In the genomic region with DNA sequence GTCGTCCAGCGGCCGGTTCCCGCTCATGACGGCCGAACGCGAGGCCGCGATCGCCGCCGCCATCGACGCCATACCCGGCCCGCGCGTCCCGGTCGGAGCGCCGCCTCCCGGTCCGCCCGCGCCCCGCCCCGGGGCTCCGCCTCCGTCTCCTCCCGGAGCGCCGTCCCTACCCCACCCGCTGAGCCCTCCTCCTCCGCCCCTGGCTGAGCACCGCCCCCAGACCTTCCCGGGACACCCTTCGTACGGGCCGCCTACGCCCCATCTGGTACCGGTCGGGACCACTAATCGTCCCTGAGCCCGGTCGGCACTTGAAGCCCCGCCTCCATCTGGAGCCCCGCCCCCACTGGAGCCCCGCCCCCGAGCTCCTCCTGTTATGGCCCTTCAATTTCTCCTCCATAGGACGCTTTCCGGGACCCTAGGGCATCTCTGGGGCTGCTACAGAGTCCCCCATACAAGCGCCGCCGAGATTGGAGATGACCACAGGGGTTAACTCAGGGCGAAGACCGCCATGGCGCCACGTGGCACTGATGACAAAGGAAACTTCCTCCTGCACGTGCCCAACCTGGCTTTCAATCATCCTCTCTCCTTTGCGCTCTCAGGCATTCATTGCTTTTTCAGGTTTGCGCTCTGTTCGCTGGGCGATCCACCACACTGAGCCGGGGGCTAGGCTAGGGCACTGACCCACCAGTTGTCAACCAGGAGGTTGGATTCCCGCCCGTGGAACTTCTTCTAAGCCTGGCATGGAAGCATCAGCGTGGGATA, we compare ENCODE assay signal across 8 mouse cellular contexts. TPM values are rescaled to one million over a fixed set of nuclear protein-coding genes. Genes with fewer than 3 reads are reported as not detected.
DNase-seq lines count a peak whose midpoint lies in the region; ATAC-seq and TF ChIP-seq lines count a peak whose summit lies in the region.

A gene (minus strand): TSS at position 258 of the 762 bp plus-strand sequence.

- in situ Hi-C loops in CH12.LX (cut with MboI; ENCODE audit: low pct_ligation_motif_present, low pct_unique_long_range_greater_than_20kb, low sequenced_read_pairs): no loop called here

- 1% methylated on average over 69 of the region's 69 CpGs for WGBS in forebrain, embryonic 10.5 days
- WGBS in heart, embryonic 14.5 days: 2% methylated on average over 67 of the region's 69 CpGs
- WGBS in liver, embryonic 12.5 days (ENCODE audit: insufficient replicate concordance): 3% methylated on average over 69 of the region's 69 CpGs

- ATAC-seq in heart, embryonic 14.5 days (ENCODE audit: insufficient number of reproducible peaks, insufficient read depth, low FRiP score, low read depth): peak; percentile 91
- peak; percentile 84 for ATAC-seq in liver, embryonic 12.5 days

- H3K27ac ChIP-seq in CH12.LX (ENCODE audit: insufficient read depth, low read depth): no peak within 1 kb of the TSS
- peak within 1 kb of the TSS; percentile 90 for H3K27ac ChIP-seq in forebrain, embryonic 10.5 days
- peak within 1 kb of the TSS; percentile 72 to 96 for H3K27ac ChIP-seq in heart, embryonic 14.5 days (replicated peaks in 1 of 2; ENCODE audit: control insufficient read depth in 1 of 2, insufficient read depth in 1 of 2, low read depth in 2 of 2, low read length in 2 of 2)
- peak within 1 kb of the TSS; percentile 78 for H3K27ac ChIP-seq in liver, embryonic 12.5 days

- TF ChIP-seq CTCF in CH12.LX (conservative IDR thresholded peaks at IDR 0.05 in 1 of 2, IDR thresholded peaks at IDR 0.05 in 1 of 2; ENCODE audit: low read depth in 2 of 2, low read length in 2 of 2): no peak

- H3K9me3 ChIP-seq in CH12.LX (replicated peaks; ENCODE audit: low read length): no peaks in the 10 kb centered on the region
- H3K9me3 ChIP-seq in forebrain, embryonic 10.5 days: no peaks in the 10 kb centered on the region
- H3K9me3 ChIP-seq in heart, embryonic 14.5 days (ENCODE audit: control insufficient read depth, low read length): no peaks in the 10 kb centered on the region
- no peaks in the 10 kb centered on the region for H3K9me3 ChIP-seq in liver, embryonic 12.5 days (replicated peaks)

- peaks cover 0 to 3% of the 10 kb centered on the region in 2 experiments for H3K36me3 ChIP-seq in CH12.LX (replicated peaks in 1 of 2; ENCODE audit: control insufficient read depth in 1 of 2, insufficient read depth in 1 of 2, low read length in 1 of 2)
- H3K36me3 ChIP-seq in forebrain, embryonic 10.5 days (replicated peaks): peaks cover 5% of the 10 kb centered on the region; the same call in 1 of the 2 replicates
- H3K36me3 ChIP-seq in heart, embryonic 14.5 days (ENCODE audit: control insufficient read depth, insufficient read depth, low read length): peaks cover 5% of the 10 kb centered on the region; the same call in 1 of the 2 replicates
- no peaks in the 10 kb centered on the region for H3K36me3 ChIP-seq in liver, embryonic 12.5 days
- H3K36me3 ChIP-seq in splenic B cell, adult 2 months (ENCODE audit: control insufficient read depth, insufficient read depth, low read length, poor library complexity, severe bottlenecking): no peaks in the 10 kb centered on the region

- H3K4me1 ChIP-seq in CH12.LX (ENCODE audit: control insufficient read depth in 1 of 2, insufficient read depth in 2 of 2): peaks cover 6 to 16% of the 10 kb centered on the region in 2 experiments; a peak in 2 of 4 replicates
- H3K4me1 ChIP-seq in forebrain, embryonic 10.5 days: peaks cover 51% of the 10 kb centered on the region
- peaks cover 25 to 36% of the 10 kb centered on the region in 2 experiments for H3K4me1 ChIP-seq in heart, embryonic 14.5 days (ENCODE audit: control insufficient read depth in 2 of 2, insufficient read depth in 2 of 2, low read length in 2 of 2)
- peaks cover 48% of the 10 kb centered on the region for H3K4me1 ChIP-seq in liver, embryonic 12.5 days

- no peaks in the 10 kb centered on the region for H3K79me2 ChIP-seq in CH12.LX (replicated peaks; ENCODE audit: control insufficient read depth, extremely low read depth, insufficient read depth, poor library complexity, severe bottlenecking)

- dilution Hi-C loops in CH12.LX (cut with MboI; ENCODE audit: extremely low pct_ligation_motif_present, extremely low pct_unique_long_range_greater_than_20kb, low sequenced_read_pairs): no loop called here

- H3K27me3 ChIP-seq in CH12.LX (replicated peaks): peaks cover 2% of the 10 kb centered on the region
- no peaks in the 10 kb centered on the region for H3K27me3 ChIP-seq in forebrain, embryonic 10.5 days (ENCODE audit: poor library complexity, severe bottlenecking)
- H3K27me3 ChIP-seq in heart, embryonic 14.5 days (ENCODE audit: control insufficient read depth, insufficient read depth, low read length): no peaks in the 10 kb centered on the region
- no peaks in the 10 kb centered on the region for H3K27me3 ChIP-seq in liver, embryonic 12.5 days (replicated peaks)
- no peaks in the 10 kb centered on the region for H3K27me3 ChIP-seq in splenic B cell, adult 2 months (ENCODE audit: control insufficient read depth, insufficient read depth, low read length, poor library complexity, severe bottlenecking)

- peak; percentile 71 for DNase-seq in CH12.LX (ENCODE audit: extremely low read depth)
- peak; percentile 63 for DNase-seq in c-Kit-positive CD71-negative TER-119-negative erythroid progenitor cells, embryonic 14.5 days (ENCODE audit: low read depth)
- peak; percentile 91 for DNase-seq in forebrain, embryonic 10.5 days (ENCODE audit: extremely low spot score, low spot score)
- peak; percentile 93 for DNase-seq in kidney, postnatal 14 days
- peak; percentile 86 for DNase-seq in naive thymus-derived CD4-positive, alpha-beta T cell, adult 2 months (ENCODE audit: low read depth)
- DNase-seq in splenic B cell, adult 2 months (ENCODE audit: low read depth, low spot score): peak; percentile 84

- TF ChIP-seq RAD21 in CH12.LX (IDR thresholded peaks at IDR 0.05; ENCODE audit: low read depth, low read length): no peak

- H3K4me2 ChIP-seq in CH12.LX (ENCODE audit: insufficient read depth, low read depth, poor library complexity, severe bottlenecking): peak within 1 kb of the TSS; percentile 92
- H3K4me2 ChIP-seq in heart, embryonic 14.5 days (ENCODE audit: low read length): peak within 1 kb of the TSS; percentile 76
- H3K4me2 ChIP-seq in liver, embryonic 12.5 days: peak within 1 kb of the TSS; percentile 99

- TF ChIP-seq POLR2A in CH12.LX (IDR thresholded peaks at IDR 0.05; ENCODE audit: low read depth, low read length): peak; percentile 73

- H3K4me3 ChIP-seq in CH12.LX (replicated peaks in 1 of 3; ENCODE audit: low read depth in 2 of 3, low read length in 2 of 3, poor library complexity in 1 of 3): peak within 1 kb of the TSS; percentile 65 to 82 (median 73)
- peak within 1 kb of the TSS; percentile 92 for H3K4me3 ChIP-seq in forebrain, embryonic 10.5 days
- peak within 1 kb of the TSS; percentile 66 to 94 for H3K4me3 ChIP-seq in heart, embryonic 14.5 days (ENCODE audit: control insufficient read depth in 1 of 2, insufficient read depth in 1 of 2, low read depth in 1 of 2, low read length in 2 of 2)
- peak within 1 kb of the TSS; percentile 82 for H3K4me3 ChIP-seq in liver, embryonic 12.5 days

- TF ChIP-seq EP300 in CH12.LX (IDR thresholded peaks at IDR 0.05; ENCODE audit: low read length): no peak

- H3K9ac ChIP-seq in CH12.LX (ENCODE audit: insufficient read depth, low read depth): peak within 1 kb of the TSS; percentile 73
- H3K9ac ChIP-seq in heart, embryonic 14.5 days (ENCODE audit: low read length): peak within 1 kb of the TSS; percentile 99
- peak within 1 kb of the TSS; percentile 89 for H3K9ac ChIP-seq in liver, embryonic 12.5 days

TF ChIP-seq in CH12.LX, 34 proteins besides CTCF, POLR2A, EP300 and RAD21 (continues in another document):
- TF ChIP-seq KAT2A (IDR thresholded peaks at IDR 0.05; ENCODE audit: insufficient replicate concordance, low read length) (no peak), MYC (IDR thresholded peaks at IDR 0.05; ENCODE audit: low read depth, low read length) (peak; percentile 45; the same call in 1 of the 2 replicates), ZMIZ1 (IDR thresholded peaks at IDR 0.05; ENCODE audit: low read depth, low read length) (peak; percentile 41; the same call in 1 of the 2 replicates), ZNF384 (IDR thresholded peaks at IDR 0.05; ENCODE audit: low read depth, low read length) (no peak), TCF12 (IDR thresholded peaks at IDR 0.05; ENCODE audit: low read depth, low read length) (peak; percentile 49; the same call in 1 of the 2 replicates), ELF1 (IDR thresholded peaks at IDR 0.05; ENCODE audit: low read depth, low read length) (no peak), MAZ (IDR thresholded peaks at IDR 0.05; ENCODE audit: low read depth, low read length) (no peak), MEF2A (IDR thresholded peaks at IDR 0.05; ENCODE audit: borderline replicate concordance, low read depth, low read length) (0 out of 2 replicates have a peak, but pooled peaks have one; percentile 33), BHLHE40 (IDR thresholded peaks at IDR 0.05; ENCODE audit: low read depth, low read length) (peak; percentile 91), SIN3A (IDR thresholded peaks at IDR 0.05; ENCODE audit: low read length) (0 out of 2 replicates have a peak, but pooled peaks have one; percentile 7), USF1 (IDR thresholded peaks at IDR 0.05; ENCODE audit: low read depth, low read length) (no peak), NELFE (IDR thresholded peaks at IDR 0.05; ENCODE audit: low read depth, low read length) (peak; percentile 58; the same call in 1 of the 2 replicates), USF2 (conservative IDR thresholded peaks at IDR 0.05; ENCODE audit: low read depth, low read length) (no peak), CHD1 (IDR thresholded peaks at IDR 0.05; ENCODE audit: low read depth, low read length) (no peak), MXI1 (IDR thresholded peaks at IDR 0.05; ENCODE audit: low read depth, low read length) (peak; percentile 52), CHD2 (IDR thresholded peaks at IDR 0.05; ENCODE audit: low read length) (no peak), HCFC1 (IDR thresholded peaks at IDR 0.05; ENCODE audit: low read depth, low read length) (no peak), ZC3H11A (IDR thresholded peaks at IDR 0.05; ENCODE audit: low read depth, low read length) (no peak), TBP (conservative IDR thresholded peaks at IDR 0.05; ENCODE audit: low read depth, low read length) (no peak), ETS1 (conservative IDR thresholded peaks at IDR 0.05; ENCODE audit: low read depth, low read length) (no peak), GABPA (IDR thresholded peaks at IDR 0.05; ENCODE audit: insufficient replicate concordance, low read depth, low read length) (no peak)

RNA-seq across cellular contexts. Expression of the gene that starts here (rescaled TPM):
- total RNA-seq in CH12.LX (2012; rRNA removed) (3.4 and 5.7 TPM in 2 replicates), CH12.LX (2014; rRNA removed) (2.2 and 3.2 TPM in 2 replicates)
- 7.1 and 7.8 TPM in 2 replicates for polyA plus RNA-seq in CH12.LX (2012; ENCODE audit: insufficient read length, low read depth)
- 17.9 and 18.2 TPM in 2 replicates for polyA plus RNA-seq in forebrain, embryonic 10.5 days (2016; fragmentation: Nextera tagmentation; extraction: Ambion mirVana)
- 64.1 and 66.2 TPM in 2 replicates for polyA plus RNA-seq in heart, embryonic 14.5 days (2014; fragmentation: Nextera tagmentation; extraction: Ambion mirVana)
- 9.4 and 10.2 TPM in 2 replicates for polyA plus RNA-seq in liver, embryonic 12.5 days (2016; fragmentation: Nextera tagmentation; extraction: Ambion mirVana)
